Mouse (Mus musculus): ENCODE results near the gene Pds5b. TPM values are rescaled to one million over a fixed set of nuclear protein-coding genes. Genes with fewer than 3 reads are reported as not detected.

Pds5b gene
- polyA plus RNA-seq, 1 experiment = 18.7 TPM

DNA sequence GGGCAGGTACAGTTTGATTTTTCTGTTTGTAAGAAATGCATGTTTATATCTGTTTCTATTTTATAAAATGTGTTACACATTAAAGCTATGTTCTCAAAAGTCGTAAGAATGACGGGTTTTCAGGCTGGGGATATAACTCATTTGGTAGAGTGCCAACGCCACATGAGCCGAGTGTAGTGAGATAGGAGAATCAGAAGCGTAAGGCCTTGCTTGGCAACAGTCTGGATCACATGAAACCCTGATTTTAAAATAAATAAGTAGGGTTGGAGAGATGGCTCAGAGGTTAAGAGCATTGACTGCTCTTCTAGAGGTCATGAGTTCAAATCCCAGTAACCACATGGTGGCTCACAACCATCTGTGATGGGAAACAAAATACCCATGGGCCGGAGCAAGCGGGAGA, 65.8 kb downstream of the Pds5b start:
- Histone ChIP-seq H3K4me1 (replicated peaks; ENCODE audit: control insufficient read depth, insufficient read depth, low read length) (no peaks in the 10 kb centered on the region), H3K27ac (ENCODE audit: control insufficient read depth, insufficient read depth, low read length) (no peak overlapping the region), H3K36me3 (ENCODE audit: control insufficient read depth, insufficient read depth, low read length) (peaks cover 16% of the 10 kb centered on the region), H3K4me3 (ENCODE audit: control insufficient read depth, insufficient read depth, low read length) (no peak overlapping the region), H3K27me3 (ENCODE audit: control insufficient read depth, insufficient read depth, low read length) (no peaks in the 10 kb centered on the region)
- no peak for DNase-seq
- 94% methylated on average over 7 of the region's 7 CpGs for WGBS
- TF ChIP-seq POLR2A (IDR thresholded peaks at IDR 0.05; ENCODE audit: control insufficient read depth, extremely low read depth, insufficient read depth, low read length, poor library complexity) (no peak), CTCF (IDR thresholded peaks at IDR 0.05; ENCODE audit: borderline replicate concordance, control insufficient read depth, extremely low read depth, insufficient read depth, low read length, poor library complexity) (no peak)

DNA sequence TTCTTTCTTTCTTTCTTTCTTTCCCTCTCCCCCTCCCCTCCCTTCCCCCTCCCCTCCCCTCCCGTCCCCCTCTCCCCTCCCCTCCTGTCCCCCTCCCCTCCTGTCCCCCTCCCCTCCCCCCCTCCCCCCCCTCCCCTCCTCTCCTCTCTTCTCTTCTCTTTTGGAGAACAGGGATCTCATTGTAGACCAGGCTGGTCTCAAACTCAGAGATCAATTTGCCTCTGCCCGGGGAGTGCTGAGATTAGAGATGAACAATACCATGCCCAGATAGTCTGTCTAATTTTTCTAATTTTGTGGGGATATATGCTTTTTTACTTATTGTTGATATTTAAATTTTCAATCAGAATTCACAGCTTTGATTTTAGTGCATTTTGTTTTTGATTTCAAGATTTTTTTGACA, 67.1 kb downstream of the Pds5b start:
- 95% methylated on average over 1 of the region's 2 CpGs for WGBS
- no peak for DNase-seq
- H3K27me3 ChIP-seq (ENCODE audit: control insufficient read depth, insufficient read depth, low read length) = no peaks in the 10 kb centered on the region
- H3K4me3 ChIP-seq (ENCODE audit: control insufficient read depth, insufficient read depth, low read length) = no peak overlapping the region
- peaks cover 16% of the 10 kb centered on the region for H3K36me3 ChIP-seq (ENCODE audit: control insufficient read depth, insufficient read depth, low read length)
- H3K4me1 ChIP-seq (replicated peaks; ENCODE audit: control insufficient read depth, insufficient read depth, low read length) = no peaks in the 10 kb centered on the region
- TF ChIP-seq CTCF (IDR thresholded peaks at IDR 0.05; ENCODE audit: borderline replicate concordance, control insufficient read depth, extremely low read depth, insufficient read depth, low read length, poor library complexity) (no peak), POLR2A (IDR thresholded peaks at IDR 0.05; ENCODE audit: control insufficient read depth, extremely low read depth, insufficient read depth, low read length, poor library complexity) (no peak)
- no peak overlapping the region for H3K27ac ChIP-seq (ENCODE audit: control insufficient read depth, insufficient read depth, low read length)

DNA sequence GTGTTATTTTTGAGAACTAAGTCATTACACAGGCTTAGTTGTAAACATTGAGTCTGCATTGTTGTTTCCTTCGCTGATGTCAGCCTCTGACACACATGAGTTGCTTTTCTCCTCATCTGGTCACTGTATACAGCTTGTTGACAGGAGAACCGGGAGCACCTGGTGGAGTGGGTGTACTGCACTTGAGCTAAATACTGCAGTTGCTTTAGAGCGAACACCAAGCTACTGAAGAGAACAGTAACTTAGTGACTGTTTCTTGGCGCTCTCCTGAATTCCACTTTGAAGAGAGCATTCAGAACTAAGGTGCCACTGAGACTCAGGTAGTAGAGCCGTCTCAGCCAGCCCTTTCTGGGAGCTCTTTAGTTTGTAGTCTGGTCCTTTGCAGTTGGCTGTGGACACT, 83.1 kb downstream of the Pds5b start:
- peaks cover 41% of the 10 kb centered on the region for H3K36me3 ChIP-seq (ENCODE audit: control insufficient read depth, insufficient read depth, low read length)
- 96% methylated on average over 5 of the region's 5 CpGs for WGBS
- H3K4me1 ChIP-seq (replicated peaks; ENCODE audit: control insufficient read depth, insufficient read depth, low read length) = no peaks in the 10 kb centered on the region
- no peak overlapping the region for H3K4me3 ChIP-seq (ENCODE audit: control insufficient read depth, insufficient read depth, low read length)
- no peaks in the 10 kb centered on the region for H3K27me3 ChIP-seq (ENCODE audit: control insufficient read depth, insufficient read depth, low read length)
- no peak overlapping the region for H3K27ac ChIP-seq (ENCODE audit: control insufficient read depth, insufficient read depth, low read length)
- DNase-seq = no peak
- TF ChIP-seq CTCF (IDR thresholded peaks at IDR 0.05; ENCODE audit: borderline replicate concordance, control insufficient read depth, extremely low read depth, insufficient read depth, low read length, poor library complexity) (no peak), POLR2A (IDR thresholded peaks at IDR 0.05; ENCODE audit: control insufficient read depth, extremely low read depth, insufficient read depth, low read length, poor library complexity) (no peak)

DNA sequence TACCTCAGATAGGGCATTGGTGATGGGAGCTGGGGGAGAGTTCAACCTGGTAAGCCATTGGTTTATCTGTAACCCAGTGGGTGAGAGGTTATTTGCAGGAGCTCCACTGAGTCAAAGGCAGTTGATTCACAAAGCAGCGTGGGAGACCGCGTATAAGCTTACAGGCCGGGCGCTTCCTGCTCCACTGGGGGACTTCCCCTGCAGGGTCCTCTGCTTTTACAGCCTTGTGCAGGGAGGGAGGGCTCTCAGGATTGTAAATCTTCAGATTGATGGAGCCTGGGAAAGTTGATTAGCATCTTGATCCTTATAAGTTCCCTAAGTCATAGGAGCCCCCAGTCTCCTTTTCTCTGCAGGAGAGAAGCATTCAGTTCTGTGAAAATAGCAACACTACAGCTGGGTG, 98.9 kb downstream of the Pds5b start:
- no peak overlapping the region for H3K27ac ChIP-seq (ENCODE audit: control insufficient read depth, insufficient read depth, low read length)
- no peak overlapping the region for H3K4me3 ChIP-seq (ENCODE audit: control insufficient read depth, insufficient read depth, low read length)
- H3K4me1 ChIP-seq (replicated peaks; ENCODE audit: control insufficient read depth, insufficient read depth, low read length) = no peaks in the 10 kb centered on the region
- WGBS = 80% methylated on average over 5 of the region's 5 CpGs
- no peak for DNase-seq
- H3K36me3 ChIP-seq (ENCODE audit: control insufficient read depth, insufficient read depth, low read length) = peaks cover 13% of the 10 kb centered on the region
- TF ChIP-seq POLR2A (IDR thresholded peaks at IDR 0.05; ENCODE audit: control insufficient read depth, extremely low read depth, insufficient read depth, low read length, poor library complexity) (no peak), CTCF (IDR thresholded peaks at IDR 0.05; ENCODE audit: borderline replicate concordance, control insufficient read depth, extremely low read depth, insufficient read depth, low read length, poor library complexity) (no peak)
- no peaks in the 10 kb centered on the region for H3K27me3 ChIP-seq (ENCODE audit: control insufficient read depth, insufficient read depth, low read length)

DNA sequence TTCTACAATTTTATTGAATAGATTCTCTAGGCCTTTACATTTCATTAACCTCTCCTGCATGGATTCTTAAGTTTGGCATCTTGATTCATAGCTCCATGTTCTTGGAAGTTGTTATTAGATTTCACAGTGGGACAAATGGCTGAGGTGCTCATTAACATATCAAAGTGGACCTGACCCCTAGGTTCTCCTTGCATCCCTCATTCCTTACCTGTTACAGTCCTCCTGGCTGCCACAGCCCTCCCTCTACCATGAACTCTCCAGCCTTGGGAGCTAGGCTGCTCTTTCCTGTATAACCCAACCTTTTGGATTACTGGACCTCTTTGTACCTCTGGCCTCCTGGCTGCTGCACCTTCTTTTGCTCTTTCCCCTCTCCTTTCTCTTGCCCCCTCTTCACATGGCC, 99.5 kb downstream of the Pds5b start:
- H3K36me3 ChIP-seq (ENCODE audit: control insufficient read depth, insufficient read depth, low read length) = peaks cover 19% of the 10 kb centered on the region
- no peaks in the 10 kb centered on the region for H3K4me1 ChIP-seq (replicated peaks; ENCODE audit: control insufficient read depth, insufficient read depth, low read length)
- no peak overlapping the region for H3K4me3 ChIP-seq (ENCODE audit: control insufficient read depth, insufficient read depth, low read length)
- H3K27me3 ChIP-seq (ENCODE audit: control insufficient read depth, insufficient read depth, low read length) = no peaks in the 10 kb centered on the region
- no peak for DNase-seq
- H3K27ac ChIP-seq (ENCODE audit: control insufficient read depth, insufficient read depth, low read length) = no peak overlapping the region
- TF ChIP-seq CTCF (IDR thresholded peaks at IDR 0.05; ENCODE audit: borderline replicate concordance, control insufficient read depth, extremely low read depth, insufficient read depth, low read length, poor library complexity) (no peak), POLR2A (IDR thresholded peaks at IDR 0.05; ENCODE audit: control insufficient read depth, extremely low read depth, insufficient read depth, low read length, poor library complexity) (no peak)

DNA sequence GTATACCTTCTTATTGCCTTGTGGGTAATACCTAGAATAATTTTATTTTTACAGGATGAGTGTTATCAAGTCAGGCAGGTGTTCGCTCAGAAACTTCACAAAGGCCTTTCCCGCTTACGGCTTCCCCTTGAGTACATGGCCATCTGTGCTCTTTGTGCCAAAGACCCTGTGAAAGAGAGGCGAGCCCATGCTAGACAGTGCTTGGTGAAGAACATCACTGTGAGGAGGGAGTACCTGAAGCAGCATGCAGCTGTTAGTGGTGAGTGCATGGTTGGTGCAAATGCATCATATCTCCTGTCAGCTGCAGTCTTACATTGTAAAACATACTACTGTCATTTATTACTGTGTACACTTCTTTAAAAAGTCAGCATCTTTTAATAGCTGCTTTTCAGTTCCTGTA, 114.7 kb downstream of the Pds5b start:
- DNase-seq = no peak
- no peak overlapping the region for H3K4me3 ChIP-seq (ENCODE audit: control insufficient read depth, insufficient read depth, low read length)
- peaks cover 37% of the 10 kb centered on the region for H3K36me3 ChIP-seq (ENCODE audit: control insufficient read depth, insufficient read depth, low read length)
- no peak overlapping the region for H3K27ac ChIP-seq (ENCODE audit: control insufficient read depth, insufficient read depth, low read length)
- WGBS = 94% methylated on average over 4 of the region's 4 CpGs
- TF ChIP-seq CTCF (IDR thresholded peaks at IDR 0.05; ENCODE audit: borderline replicate concordance, control insufficient read depth, extremely low read depth, insufficient read depth, low read length, poor library complexity) (no peak), POLR2A (IDR thresholded peaks at IDR 0.05; ENCODE audit: control insufficient read depth, extremely low read depth, insufficient read depth, low read length, poor library complexity) (no peak)
- no peaks in the 10 kb centered on the region for H3K4me1 ChIP-seq (replicated peaks; ENCODE audit: control insufficient read depth, insufficient read depth, low read length)
- H3K27me3 ChIP-seq (ENCODE audit: control insufficient read depth, insufficient read depth, low read length) = no peaks in the 10 kb centered on the region

DNA sequence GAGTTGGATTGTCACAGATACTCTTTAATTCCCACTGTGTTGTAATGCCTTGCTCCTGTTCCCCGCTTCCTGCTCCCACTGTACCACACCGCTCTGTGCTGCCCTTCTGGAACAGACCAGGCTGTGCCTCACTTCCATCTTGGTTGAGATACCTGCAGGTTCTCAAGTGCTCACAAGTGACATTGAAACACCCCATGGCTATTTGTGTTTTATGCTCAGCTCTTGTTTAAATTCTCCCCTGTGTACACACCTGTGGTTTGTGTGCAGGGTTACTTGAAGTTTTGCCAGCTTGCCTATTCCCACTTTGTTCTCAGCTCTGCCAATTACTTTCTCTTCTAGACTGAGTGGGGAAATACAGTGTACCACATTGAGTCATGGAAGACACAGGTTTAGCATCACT, 115.5 kb downstream of the Pds5b start:
- H3K36me3 ChIP-seq (ENCODE audit: control insufficient read depth, insufficient read depth, low read length) = peaks cover 36% of the 10 kb centered on the region
- TF ChIP-seq POLR2A (IDR thresholded peaks at IDR 0.05; ENCODE audit: control insufficient read depth, extremely low read depth, insufficient read depth, low read length, poor library complexity) = no peak
- no peak for TF ChIP-seq CTCF (IDR thresholded peaks at IDR 0.05; ENCODE audit: borderline replicate concordance, control insufficient read depth, extremely low read depth, insufficient read depth, low read length, poor library complexity)

More for the DNA sequence above, 115.5 kb downstream of the Pds5b start:
- Histone ChIP-seq H3K4me1 (replicated peaks; ENCODE audit: control insufficient read depth, insufficient read depth, low read length) (no peaks in the 10 kb centered on the region), H3K4me3 (ENCODE audit: control insufficient read depth, insufficient read depth, low read length) (no peak overlapping the region), H3K27me3 (ENCODE audit: control insufficient read depth, insufficient read depth, low read length) (no peaks in the 10 kb centered on the region), H3K27ac (ENCODE audit: control insufficient read depth, insufficient read depth, low read length) (no peak overlapping the region)
- WGBS = 98% methylated on average over 2 of the region's 2 CpGs
- DNase-seq = no peak
